Mouse (Mus musculus): ENCODE measurements around the gene Trmt13. TPM values are rescaled to one million over a fixed set of nuclear protein-coding genes. Genes with fewer than 3 reads are reported as not detected.

Trmt13 gene
- 2.9 TPM for polyA plus RNA-seq (2012; fragmentation: generic; extraction: Trizol)

DNA sequence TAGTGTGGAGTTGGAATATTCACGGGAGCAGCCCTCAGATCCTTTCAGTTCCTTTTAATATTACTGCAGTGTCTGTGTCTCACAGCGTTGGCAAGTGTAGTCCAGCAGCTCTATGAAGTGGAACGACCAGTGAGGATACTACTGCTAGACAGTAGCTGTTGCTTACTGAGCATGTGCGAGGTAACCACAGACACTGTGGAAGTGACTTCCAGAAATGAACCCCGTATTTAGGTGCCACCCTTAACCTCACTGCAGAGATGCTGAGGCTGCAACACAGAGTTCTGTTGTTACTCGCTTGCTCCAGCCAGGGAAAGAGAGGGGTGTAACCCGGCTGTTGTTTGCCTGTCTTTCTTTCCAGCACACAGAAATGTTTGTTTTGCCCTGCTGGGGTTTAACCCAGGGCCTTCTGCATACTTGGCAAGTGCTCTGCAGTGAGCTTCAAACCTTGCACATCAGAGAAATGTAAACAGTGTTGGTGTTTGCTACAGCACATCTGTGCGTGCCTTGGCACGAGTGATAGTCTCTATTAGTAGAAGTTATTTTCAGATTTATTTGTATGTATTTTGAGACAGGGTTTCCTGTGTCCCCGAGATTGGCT is at the start of gene Trmt13:
Gene Trmt13, minus strand, starts transcription at position 293 of the 598 bp plus-strand sequence.
- no peaks in the 10 kb centered on the region for H3K36me3 ChIP-seq (ENCODE audit: control insufficient read depth, insufficient read depth)
- no peak for TF ChIP-seq MYOD1 (IDR thresholded peaks at IDR 0.05; ENCODE audit: control insufficient read depth in 1 of 3, insufficient read length in 2 of 3, low read depth in 2 of 3)
- no peak for TF ChIP-seq MAX (IDR thresholded peaks at IDR 0.05; ENCODE audit: low read depth)
- TF ChIP-seq POLR2A (IDR thresholded peaks at IDR 0.05; ENCODE audit: insufficient read length, low read depth), result no peak
- TF ChIP-seq REST (IDR thresholded peaks at IDR 0.05; ENCODE audit: insufficient read depth, insufficient read length), result no peak
- no peak for TF ChIP-seq MYOG (IDR thresholded peaks at IDR 0.05; ENCODE audit: control insufficient read depth in 1 of 3, insufficient read depth in 1 of 3, insufficient read length in 2 of 3, low read depth in 2 of 3)
- no peak for TF ChIP-seq TCF3 (IDR thresholded peaks at IDR 0.05; ENCODE audit: insufficient read length, low read depth)
- no peak for TF ChIP-seq USF1 (IDR thresholded peaks at IDR 0.05; ENCODE audit: low read depth)
- TF ChIP-seq CEBPB (IDR thresholded peaks at IDR 0.05; ENCODE audit: insufficient read depth, poor library complexity, severe bottlenecking), result no peak
- TF ChIP-seq SRF (IDR thresholded peaks at IDR 0.05; ENCODE audit: control insufficient read depth, insufficient read length, low read depth), result no peak
- no peak for TF ChIP-seq E2F4 (IDR thresholded peaks at IDR 0.05; ENCODE audit: insufficient read depth)
- no peak for TF ChIP-seq POLR2AphosphoS2 (IDR thresholded peaks at IDR 0.05; ENCODE audit: insufficient read length, low read depth)
- no peak for TF ChIP-seq TCF12 (IDR thresholded peaks at IDR 0.05; ENCODE audit: insufficient read depth, poor library complexity, severe bottlenecking)
- H3K4me3 ChIP-seq, result no peak within 1 kb of the TSS

DNA sequence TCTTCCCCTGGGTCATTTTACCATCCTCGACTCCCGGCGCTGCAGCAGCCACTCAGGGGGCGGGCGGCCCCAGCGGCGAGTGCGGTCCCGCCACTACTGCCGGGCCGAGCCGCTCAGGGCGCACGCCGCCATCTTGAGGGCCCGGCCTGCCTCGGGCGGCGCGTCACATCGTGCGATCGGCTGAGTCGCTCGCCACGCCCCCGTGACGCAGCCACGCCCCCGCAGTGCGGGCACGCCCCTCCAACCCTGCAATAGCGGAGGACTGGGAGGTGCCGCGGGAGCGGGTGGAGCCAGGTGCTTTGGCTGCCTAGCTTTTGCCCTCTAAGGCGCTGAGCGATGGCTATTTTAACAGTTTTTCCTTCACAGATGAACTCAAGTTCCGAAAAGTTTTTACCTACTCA is 48.1 kb upstream of the Trmt13 start, which contains the start of gene Mfsd14a:
Gene Mfsd14a, minus strand, starts transcription at position 215 of the 401 bp plus-strand sequence.
- Histone ChIP-seq H3K4me3 (peak within 1 kb of the TSS; percentile 56), H3ac (ENCODE audit: control insufficient read depth, insufficient read length) (peak within 1 kb of the TSS; percentile 94), H3K4me2 (ENCODE audit: low read depth) (peak within 1 kb of the TSS; percentile 90), H3K27me3 (ENCODE audit: control insufficient read depth, insufficient read depth, insufficient read length) (no peaks in the 10 kb centered on the region), H3K36me3 (ENCODE audit: control insufficient read depth, insufficient read depth) (no peaks in the 10 kb centered on the region), H3K79me2 (ENCODE audit: control insufficient read depth, insufficient read depth) (peaks cover 48% of the 10 kb centered on the region)
- TF ChIP-seq MYOD1 (IDR thresholded peaks at IDR 0.05; ENCODE audit: control insufficient read depth in 1 of 3, insufficient read length in 2 of 3, low read depth in 2 of 3) (peak in 1 of 3 experiments; percentile 45), SRF (IDR thresholded peaks at IDR 0.05; ENCODE audit: control insufficient read depth, insufficient read length, low read depth) (peak; percentile 55), REST (IDR thresholded peaks at IDR 0.05; ENCODE audit: insufficient read depth, insufficient read length) (peak; percentile 31), E2F4 (IDR thresholded peaks at IDR 0.05; ENCODE audit: insufficient read depth) (no peak), POLR2AphosphoS2 (IDR thresholded peaks at IDR 0.05; ENCODE audit: insufficient read length, low read depth) (peak; percentile 99), MAX (IDR thresholded peaks at IDR 0.05; ENCODE audit: low read depth) (no peak), TCF12 (IDR thresholded peaks at IDR 0.05; ENCODE audit: insufficient read depth, poor library complexity, severe bottlenecking) (no peak), TCF3 (IDR thresholded peaks at IDR 0.05; ENCODE audit: insufficient read length, low read depth) (peak; percentile 32), USF1 (IDR thresholded peaks at IDR 0.05; ENCODE audit: low read depth) (no peak), MYOG (IDR thresholded peaks at IDR 0.05; ENCODE audit: control insufficient read depth in 1 of 3, insufficient read depth in 1 of 3, insufficient read length in 2 of 3, low read depth in 2 of 3) (peak in 1 of 3 experiments; percentile 38), POLR2A (IDR thresholded peaks at IDR 0.05; ENCODE audit: insufficient read length, low read depth) (peak; percentile 99)

More for the DNA sequence above, at the start of gene Trmt13:
- no peak within 1 kb of the TSS for H3ac ChIP-seq (ENCODE audit: control insufficient read depth, insufficient read length)
- H3K79me2 ChIP-seq (ENCODE audit: control insufficient read depth, insufficient read depth), result no peaks in the 10 kb centered on the region
- H3K4me2 ChIP-seq (ENCODE audit: low read depth), result no peak within 1 kb of the TSS
- H3K27me3 ChIP-seq (ENCODE audit: control insufficient read depth, insufficient read depth, insufficient read length), result no peaks in the 10 kb centered on the region

DNA sequence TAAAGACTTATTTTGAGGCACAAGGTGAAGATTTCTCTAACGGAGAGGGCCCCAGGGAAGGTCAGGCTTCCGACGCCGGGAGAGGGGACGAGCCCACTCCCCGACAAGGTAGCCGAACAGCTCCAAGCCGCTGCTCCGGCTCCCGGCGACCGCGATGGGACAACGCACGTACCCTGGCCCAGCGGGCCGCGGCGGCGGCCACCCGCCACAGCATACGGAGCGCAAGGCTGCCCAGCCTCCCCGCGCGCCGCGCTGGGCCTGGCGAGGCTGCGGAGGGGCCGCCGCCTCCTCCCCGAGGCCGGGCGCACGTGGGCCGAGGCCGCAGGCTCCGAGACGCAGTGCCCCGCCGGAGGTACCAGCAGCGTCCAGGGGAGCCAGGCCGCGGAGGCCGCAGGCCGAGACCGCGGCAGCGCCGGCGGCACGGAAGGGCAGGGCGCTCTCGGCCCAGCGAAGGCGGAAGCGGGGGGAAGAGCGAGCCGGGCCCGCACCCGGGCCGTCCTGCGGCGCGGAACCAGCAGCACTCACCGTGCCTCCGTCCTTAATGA is 47.6 kb upstream of the Trmt13 start:
- Histone ChIP-seq H3K36me3 (ENCODE audit: control insufficient read depth, insufficient read depth) (no peaks in the 10 kb centered on the region), H3ac (ENCODE audit: control insufficient read depth, insufficient read length) (peak overlapping the region; percentile 94), H3K79me2 (ENCODE audit: control insufficient read depth, insufficient read depth) (peaks cover 54% of the 10 kb centered on the region), H3K4me3 (peak overlapping the region; percentile 56), H3K4me2 (ENCODE audit: low read depth) (peak overlapping the region; percentile 87), H3K27me3 (ENCODE audit: control insufficient read depth, insufficient read depth, insufficient read length) (no peaks in the 10 kb centered on the region)
- TF ChIP-seq REST (IDR thresholded peaks at IDR 0.05; ENCODE audit: insufficient read depth, insufficient read length) (no peak), TCF12 (IDR thresholded peaks at IDR 0.05; ENCODE audit: insufficient read depth, poor library complexity, severe bottlenecking) (no peak), MYOG (IDR thresholded peaks at IDR 0.05; ENCODE audit: control insufficient read depth in 1 of 3, insufficient read depth in 1 of 3, insufficient read length in 2 of 3, low read depth in 2 of 3) (peak in 1 of 3 experiments; percentile 43)

DNA sequence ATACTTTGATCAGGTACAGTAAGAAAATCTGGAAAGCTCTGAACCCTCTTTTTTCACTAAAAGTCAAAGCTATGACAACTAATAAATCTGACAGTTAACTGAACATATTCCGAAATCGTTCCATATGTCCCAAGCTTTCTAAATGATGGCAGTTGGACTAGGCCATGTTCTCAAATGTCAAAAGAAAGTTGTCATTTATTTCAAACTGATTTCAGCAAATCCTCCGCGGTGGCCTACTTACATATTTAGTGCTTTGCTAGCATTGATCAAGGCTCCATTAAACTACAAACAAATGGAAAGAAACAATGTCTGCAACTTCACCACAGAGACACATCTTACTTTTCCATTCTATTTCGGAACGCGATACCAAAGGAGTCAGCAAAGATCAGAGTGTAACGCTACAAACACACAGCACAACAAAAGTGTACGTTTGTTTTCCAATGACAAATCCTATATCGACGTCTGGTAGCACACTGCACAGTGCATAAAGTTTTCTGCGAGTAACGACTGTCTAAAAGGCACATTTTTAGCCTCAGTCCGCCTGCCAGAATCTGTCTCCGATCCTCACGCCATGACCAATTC is 47.0 kb upstream of the Trmt13 start:
- TF ChIP-seq USF1 (IDR thresholded peaks at IDR 0.05; ENCODE audit: low read depth), result no peak
- no peak for TF ChIP-seq CEBPB (IDR thresholded peaks at IDR 0.05; ENCODE audit: insufficient read depth, poor library complexity, severe bottlenecking)
- no peak for TF ChIP-seq TCF12 (IDR thresholded peaks at IDR 0.05; ENCODE audit: insufficient read depth, poor library complexity, severe bottlenecking)
- no peak for TF ChIP-seq E2F4 (IDR thresholded peaks at IDR 0.05; ENCODE audit: insufficient read depth)
- no peak for TF ChIP-seq SRF (IDR thresholded peaks at IDR 0.05; ENCODE audit: control insufficient read depth, insufficient read length, low read depth)
- TF ChIP-seq TCF3 (IDR thresholded peaks at IDR 0.05; ENCODE audit: insufficient read length, low read depth), result no peak
- TF ChIP-seq POLR2AphosphoS2 (IDR thresholded peaks at IDR 0.05; ENCODE audit: insufficient read length, low read depth), result no peak
- TF ChIP-seq MYOD1 (IDR thresholded peaks at IDR 0.05; ENCODE audit: control insufficient read depth in 1 of 3, insufficient read length in 2 of 3, low read depth in 2 of 3), result no peak
- TF ChIP-seq MAX (IDR thresholded peaks at IDR 0.05; ENCODE audit: low read depth), result no peak
- no peaks in the 10 kb centered on the region for H3K27me3 ChIP-seq (ENCODE audit: control insufficient read depth, insufficient read depth, insufficient read length)

More for the DNA sequence above, 47.0 kb upstream of the Trmt13 start:
- H3K4me3 ChIP-seq, result peak overlapping the region; percentile 56
- H3K36me3 ChIP-seq (ENCODE audit: control insufficient read depth, insufficient read depth), result no peaks in the 10 kb centered on the region
- peaks cover 59% of the 10 kb centered on the region for H3K79me2 ChIP-seq (ENCODE audit: control insufficient read depth, insufficient read depth)
- H3K4me2 ChIP-seq (ENCODE audit: low read depth), result peak overlapping the region; percentile 87
- H3ac ChIP-seq (ENCODE audit: control insufficient read depth, insufficient read length), result peak overlapping the region; percentile 94
